Mouse (Mus musculus) testis, postnatal 14 days (tissue): ENCODE results near the gene Chd9.

Source experiments
- DNase-seq: peaks from one replicate; pipeline ENCODE4 v3.0.0; 2021; ENCODE audit warnings: low spot score

Gene Chd9

DNA sequence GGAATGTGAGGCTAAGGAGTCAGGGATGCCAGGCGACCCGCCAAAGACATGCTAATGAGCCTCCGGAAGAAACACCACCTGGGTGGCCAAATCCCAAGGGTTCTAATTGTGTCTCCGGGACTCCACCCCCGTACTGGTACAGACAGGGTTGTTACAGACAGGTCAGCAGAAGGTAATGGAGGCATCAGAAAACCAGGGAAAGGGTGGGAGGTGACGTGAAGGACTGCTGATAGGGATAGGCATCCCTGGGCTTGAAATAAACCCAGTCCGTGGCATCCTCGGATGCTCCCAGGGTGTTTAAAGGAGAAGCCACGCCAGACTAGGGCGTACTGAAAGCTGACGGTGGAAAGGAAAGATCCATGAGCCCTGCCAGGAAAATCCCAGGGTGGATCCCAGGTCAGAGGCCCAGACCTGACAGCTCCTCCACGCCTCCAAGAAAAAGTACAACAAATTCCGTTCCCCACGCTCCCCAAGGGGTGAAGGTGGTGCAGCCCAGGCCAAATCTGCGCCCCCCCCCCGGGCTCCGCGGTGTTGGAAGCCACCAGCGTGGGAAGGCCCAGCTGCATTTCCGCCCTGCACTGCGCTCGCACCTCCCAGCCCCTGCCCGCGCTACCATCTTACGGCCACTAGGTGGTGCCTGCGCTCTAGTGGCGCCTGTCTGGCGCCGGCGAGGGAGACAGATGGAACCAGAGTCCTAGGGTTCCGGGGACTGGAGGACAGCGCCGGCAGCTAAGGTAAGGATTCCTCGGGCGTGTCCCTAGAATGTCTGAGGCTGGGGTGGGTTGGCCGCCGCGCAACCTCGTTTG lies at the start of gene Chd9:
Gene Chd9 (plus strand): TSS at position 172 of the 806 bp plus-strand sequence.
- DNase-seq, result peak; percentile 85

DNA sequence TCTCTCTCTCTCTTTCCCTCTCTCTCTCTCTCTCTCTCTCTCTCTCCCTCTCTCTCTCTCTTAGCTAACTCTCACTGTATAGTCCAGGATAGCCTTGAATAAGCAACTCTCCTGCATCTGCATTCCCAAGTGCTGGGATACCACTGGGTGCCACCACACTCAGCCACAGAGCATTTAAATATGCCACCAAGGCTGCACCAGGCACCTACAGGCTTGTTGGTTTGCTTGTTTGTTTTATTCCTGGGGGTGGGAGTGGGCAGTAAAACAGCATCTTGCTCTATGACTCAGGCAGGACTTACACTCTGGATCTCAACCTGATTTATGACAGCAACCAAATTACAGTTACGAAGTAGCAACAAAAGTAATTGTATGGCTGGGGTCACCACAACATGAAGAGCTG lies 36.5 kb upstream of the Chd9 start:
- DNase-seq, result no peak

DNA sequence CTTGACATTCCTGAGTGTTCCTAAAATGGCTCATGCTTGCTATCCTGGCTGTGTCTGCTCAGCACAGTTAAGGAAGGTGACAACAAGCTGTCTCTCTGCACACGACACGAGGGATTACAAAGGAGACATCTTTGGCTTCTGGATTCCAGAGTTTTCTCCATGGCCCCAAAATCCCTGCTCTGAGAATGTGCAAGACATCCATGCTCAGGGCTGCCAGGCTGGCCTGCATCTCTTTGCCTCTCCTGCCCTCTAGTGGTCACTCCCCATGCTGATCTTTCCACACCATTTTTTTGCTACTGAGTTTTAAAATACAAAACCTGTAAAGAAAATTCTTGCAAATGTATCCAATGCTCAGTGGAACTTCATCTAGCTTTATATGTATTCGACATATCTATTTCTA lies 34.4 kb upstream of the Chd9 start:
- peak; percentile 24 for DNase-seq

DNA sequence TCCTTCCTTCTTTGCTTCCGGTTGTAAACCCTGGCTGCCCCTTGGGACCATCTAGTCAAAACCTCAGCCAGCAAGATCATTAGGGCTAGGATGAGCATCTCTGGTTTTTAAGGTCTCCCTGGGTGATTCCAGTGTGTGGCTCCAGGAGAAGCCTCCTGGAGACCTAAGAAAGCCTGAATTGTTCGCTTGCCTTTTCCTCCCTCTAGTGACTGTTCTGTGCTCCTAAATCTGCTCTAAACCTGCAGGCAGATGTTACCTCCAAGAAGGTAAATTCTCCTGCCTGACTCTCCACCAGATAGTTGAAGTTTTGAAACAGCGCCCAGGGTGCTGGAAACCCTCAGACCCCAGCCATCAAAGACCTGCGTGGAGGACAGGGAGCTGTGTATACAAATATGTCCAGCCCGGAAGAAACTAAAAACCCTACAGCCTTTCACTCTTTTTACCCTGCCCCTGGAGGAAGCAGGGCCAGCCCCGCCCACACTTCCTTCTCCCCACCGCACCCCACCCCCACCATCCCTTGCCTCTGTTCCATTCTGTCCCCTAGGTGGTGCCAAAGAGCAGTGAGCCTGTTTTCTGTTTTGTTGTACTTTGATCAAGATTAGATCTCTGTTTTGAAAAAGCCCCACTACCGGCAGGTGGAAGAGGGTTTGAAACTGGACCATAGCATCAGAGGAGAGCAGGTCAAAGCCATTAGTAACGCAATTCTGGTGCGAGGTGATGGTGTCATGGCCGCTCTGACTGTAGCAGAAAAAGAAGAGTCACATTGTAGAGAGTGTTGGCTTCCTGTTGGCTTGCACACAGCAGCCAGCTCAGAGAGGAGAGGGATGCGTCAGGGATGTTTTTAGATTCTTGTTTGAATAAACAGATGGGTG lies 32.9 kb upstream of the Chd9 start:
- DNase-seq, result peak; percentile 10

DNA sequence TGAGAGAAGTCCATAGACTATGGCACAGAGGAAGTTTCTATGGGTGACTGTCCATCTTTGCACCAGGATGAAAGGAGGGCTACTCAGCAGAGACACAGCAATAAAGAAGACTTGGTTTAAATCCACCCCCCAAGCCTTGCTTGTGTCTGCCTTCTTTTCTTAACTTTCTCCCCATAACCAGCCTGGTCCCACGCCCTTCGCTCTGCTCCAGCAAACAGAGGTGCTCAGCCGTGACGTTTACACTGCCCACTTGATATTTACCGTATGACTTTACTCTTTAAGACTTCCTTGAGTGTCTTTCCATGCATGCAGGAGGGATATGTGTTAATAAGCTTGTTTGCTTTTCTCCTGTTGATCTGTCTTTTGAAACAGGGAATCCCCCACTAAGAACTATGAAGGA lies 28.7 kb upstream of the Chd9 start:
- no peak for DNase-seq

DNA sequence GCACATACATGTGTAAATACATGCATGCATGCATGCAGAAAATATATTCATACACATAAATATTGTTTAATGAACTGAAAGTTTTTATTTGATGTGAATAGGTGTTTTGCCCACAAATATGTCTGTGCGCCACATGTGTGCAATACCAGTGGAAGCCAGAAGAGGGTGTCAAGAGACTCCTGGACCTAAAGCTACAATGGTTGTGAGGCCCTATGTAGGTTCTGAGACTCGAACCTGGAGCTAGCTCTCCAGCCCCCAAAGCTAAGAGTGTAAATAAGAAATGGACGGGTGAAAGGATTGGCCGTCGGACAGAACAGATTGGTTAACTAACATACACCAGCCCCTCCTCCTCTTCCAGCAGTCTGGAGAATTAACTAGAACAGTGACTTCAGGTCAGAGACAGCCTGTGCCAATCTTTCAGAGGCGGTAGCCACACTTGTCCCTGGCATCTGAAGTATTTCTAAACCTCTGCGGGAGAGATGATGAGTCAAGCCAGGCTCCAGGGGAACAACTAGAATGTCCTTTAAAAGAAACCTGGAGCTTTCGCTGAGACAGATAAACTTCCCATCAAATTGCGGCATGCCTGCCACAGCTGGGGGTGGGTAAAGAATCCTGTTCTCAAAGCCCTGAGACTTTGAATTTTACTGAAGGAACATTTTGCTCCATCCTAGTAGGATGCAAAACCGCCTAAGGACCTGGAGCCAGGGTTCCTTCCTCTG lies 14.4 kb upstream of the Chd9 start:
- DNase-seq, result no peak

DNA sequence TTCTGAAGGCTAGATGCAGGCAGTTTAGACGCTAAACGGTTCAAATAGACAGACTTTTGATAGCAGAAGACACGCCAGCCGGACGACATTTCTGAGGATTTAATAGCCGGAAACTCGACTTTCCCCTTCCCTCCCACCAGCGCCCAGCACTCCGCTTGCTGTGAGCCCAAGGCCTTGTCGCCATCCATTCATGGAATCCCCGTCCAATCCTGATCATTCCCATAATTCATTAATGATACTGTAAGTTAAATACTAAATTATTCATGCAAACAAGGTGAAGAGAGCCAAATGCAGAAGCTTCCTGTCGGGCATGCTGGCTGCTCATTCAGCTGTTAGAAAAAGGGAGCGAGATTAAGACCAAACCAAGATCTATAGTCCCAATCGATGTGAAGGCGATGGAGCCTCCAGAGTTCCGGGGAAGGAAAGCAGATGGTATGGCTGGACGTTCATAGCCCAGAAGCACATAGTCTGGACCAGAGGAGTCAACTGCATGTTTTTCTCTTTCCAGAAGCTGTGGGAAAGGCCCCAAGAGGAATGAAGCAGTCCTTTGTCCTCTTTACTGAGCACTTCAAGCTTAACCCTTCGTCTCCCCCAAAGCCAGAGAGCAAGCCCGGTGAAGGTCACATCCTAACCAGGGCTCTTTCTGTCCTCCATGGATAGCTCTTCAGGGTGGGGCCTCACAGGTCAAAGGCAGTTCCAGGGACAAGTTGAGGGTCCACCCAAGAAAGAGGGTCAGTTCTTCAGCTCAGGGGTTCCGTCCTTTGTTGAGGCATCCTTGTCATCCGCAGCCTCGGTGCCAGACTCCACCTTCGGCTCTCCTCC lies 11.9 kb upstream of the Chd9 start:
- no peak for DNase-seq

DNA sequence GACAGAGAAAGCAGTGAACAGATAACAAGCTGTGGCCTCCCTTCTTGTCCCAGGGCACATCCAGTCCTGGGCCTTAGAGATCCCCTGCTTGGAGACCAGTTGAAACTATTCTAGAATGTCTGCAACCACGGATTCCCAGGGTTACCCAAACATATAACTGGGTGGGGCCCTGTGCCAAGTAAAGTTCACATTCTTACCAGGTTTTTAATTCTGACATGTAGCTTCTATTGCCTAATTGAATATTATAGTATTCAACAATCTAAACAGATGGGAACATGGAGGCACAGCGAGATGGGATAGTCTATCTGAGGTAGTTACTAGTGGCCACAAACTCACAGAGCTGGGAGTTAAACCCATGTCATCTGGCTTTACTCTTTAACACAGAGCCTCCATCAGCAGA lies 10.9 kb upstream of the Chd9 start, which contains the start of gene Gm19935:
Gene Gm19935 (minus strand): TSS at position 101 of the 400 bp plus-strand sequence.
- DNase-seq, result no peak

DNA sequence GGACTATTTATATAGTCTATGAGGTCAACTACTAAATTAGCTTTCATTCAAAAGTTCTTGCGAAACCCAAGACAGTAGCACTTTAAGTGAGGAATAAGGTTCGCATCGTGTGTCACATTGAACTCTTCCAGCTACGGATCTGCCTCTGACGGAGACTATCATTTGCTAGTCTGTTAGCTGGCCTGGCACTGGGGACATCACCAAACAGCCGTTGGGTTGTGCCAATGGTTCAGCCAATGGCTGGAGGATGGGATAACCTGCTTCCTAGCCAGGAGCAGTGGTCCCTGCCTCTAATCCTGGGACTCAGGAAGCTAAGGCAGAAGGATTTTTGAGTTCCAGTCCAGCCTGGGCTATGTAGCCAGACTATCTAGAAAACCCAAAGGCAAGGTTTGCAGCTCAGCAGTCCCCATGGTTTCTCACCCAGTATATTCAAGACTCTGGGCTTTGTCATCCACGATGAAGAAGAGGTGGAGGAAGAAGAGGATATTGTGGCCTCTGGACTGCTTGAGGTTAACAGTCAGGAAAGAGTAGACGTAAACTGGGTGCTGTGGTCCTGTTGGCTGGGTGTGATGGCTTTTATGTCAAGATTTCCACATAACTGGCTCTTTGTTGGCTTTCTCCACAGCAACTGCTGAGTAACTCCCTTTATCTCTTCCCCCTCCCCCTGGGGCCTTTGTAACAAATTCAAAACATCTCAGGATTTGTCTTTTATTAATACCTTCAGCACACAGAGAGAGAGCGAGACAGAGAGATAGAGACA lies 8.4 kb upstream of the Chd9 start:
- no peak for DNase-seq

DNA sequence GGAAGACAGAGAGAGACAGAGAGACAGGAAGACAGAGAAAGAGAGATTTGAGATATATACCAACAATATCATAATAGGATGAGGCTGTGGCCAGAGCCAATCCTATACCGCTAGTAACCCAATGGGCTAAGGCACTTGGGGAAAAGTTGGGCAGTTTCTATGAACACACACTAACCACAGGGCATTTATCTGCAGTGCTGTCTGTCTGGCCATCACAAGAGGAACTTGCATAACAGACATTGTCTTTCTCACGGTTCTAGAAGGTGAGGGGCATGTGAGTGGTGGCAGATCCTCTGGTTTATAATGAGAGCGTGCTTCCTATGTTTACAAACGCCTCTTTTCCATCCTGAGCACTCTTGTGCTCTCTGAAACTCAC lies 7.8 kb upstream of the Chd9 start:
- no peak for DNase-seq

DNA sequence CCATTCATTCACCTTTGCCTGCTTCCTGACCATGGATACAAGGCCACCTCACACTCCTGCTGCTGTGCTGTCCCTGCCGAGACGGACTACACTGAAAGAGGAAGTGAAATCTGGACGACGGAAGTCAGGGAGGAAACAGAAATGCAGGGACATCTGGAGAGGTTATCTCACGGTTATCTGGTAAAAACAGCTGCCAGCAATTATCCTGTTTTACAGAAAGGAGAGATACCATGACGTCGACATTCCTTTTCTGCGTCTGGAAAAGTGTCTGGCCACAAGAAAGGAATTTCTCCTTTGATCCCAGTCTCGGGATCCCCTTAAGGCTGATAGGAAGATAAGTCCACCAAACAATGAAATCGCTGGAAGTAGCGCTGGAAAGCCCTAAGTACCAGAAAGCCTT lies 5.7 kb upstream of the Chd9 start:
- DNase-seq, result no peak

DNA sequence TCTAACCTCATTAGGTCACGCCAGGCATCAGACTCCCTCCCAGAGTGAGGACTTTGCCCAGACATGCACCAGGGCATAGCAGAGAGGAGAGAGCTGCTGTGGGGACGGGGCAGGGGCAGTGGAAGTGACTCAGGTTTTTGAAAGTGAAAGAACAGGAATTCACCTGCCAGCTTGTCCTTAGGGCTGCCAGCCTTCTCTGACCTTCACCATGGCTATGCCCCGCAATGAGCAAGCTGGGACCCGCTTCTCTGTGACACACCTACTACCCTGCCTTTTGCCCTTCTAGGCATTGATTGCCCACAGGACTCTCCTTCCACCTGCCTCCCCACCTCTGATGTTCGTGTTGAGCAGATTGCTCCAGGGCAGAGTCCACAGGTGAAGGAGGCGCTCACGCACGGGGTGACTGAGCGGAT lies 2.7 kb upstream of the Chd9 start:
- DNase-seq, result no peak

DNA sequence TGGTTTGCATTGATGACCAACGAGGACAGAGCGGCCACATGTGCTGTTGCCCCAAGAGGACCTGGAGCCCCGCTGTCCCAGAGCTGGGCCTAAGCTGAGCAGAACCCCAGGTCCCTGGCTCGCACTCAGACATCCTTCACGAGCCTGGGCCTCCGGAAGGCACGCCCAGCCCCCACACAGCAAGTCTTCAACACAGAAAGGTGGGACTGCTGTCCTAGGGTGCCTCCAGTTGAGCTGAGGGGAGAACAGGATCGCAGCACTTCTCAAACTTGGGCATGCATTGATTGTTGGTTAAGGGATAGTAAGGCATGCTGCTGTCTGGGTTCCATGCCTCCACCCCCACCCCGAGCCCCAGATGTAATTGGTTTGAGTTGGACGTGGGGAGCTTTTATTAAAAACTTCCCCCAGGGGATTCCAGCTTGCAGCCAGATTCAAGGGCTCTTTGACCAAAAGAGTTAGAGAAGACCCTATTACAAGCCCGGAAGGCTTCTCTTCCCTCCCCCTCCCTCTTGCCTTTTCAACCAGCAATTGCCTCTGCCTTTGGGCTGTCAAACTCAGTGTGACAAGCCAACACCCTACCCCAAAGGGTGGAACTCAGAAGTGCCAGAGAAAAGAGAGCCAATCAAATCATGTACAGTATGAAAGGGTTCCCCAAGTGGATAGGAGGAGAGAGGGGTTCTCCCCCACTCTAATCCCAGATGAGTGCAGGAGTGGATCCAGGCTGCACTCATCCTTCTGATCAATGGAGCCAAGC lies 1.0 kb downstream of the Chd9 start:
- no peak for DNase-seq

DNA sequence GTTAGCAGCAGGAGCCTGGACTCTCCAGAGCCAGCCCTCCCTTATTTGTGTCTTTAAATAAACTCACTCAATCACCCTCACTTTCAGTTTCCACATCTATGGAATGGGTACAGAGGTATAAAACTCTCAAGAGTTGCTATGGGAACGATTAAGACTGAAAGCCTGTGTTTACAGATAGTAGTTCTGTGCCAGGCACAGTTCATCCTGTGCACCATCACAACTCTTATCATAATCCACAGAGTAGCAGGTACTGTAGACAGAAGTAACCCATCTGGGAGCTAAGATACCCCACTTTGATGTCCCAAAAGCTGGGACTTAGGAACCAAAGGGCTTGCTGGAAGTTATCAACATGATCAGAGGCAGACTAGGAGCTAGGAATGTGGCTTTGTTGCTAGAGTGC lies 1.7 kb downstream of the Chd9 start:
- no peak for DNase-seq

DNA sequence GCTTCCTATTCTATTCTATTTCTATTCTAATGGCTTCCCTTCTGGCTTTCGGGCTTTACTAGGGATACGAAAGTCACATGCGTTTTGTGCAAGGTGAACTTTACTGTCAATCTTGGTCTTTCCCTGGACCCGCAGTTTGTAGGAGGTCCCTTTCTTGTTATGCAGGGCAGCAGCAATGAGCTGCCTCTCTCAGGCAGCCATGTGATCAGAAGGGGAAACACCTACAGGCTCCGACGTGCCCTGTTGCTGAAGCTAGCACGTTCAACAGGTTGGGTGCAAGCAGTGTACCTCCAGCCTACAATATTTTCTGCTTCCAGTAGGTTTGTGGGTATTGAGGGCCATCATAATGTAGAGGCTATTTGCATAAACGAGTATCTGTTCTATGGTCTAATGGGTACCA lies 2.8 kb downstream of the Chd9 start:
- no peak for DNase-seq

DNA sequence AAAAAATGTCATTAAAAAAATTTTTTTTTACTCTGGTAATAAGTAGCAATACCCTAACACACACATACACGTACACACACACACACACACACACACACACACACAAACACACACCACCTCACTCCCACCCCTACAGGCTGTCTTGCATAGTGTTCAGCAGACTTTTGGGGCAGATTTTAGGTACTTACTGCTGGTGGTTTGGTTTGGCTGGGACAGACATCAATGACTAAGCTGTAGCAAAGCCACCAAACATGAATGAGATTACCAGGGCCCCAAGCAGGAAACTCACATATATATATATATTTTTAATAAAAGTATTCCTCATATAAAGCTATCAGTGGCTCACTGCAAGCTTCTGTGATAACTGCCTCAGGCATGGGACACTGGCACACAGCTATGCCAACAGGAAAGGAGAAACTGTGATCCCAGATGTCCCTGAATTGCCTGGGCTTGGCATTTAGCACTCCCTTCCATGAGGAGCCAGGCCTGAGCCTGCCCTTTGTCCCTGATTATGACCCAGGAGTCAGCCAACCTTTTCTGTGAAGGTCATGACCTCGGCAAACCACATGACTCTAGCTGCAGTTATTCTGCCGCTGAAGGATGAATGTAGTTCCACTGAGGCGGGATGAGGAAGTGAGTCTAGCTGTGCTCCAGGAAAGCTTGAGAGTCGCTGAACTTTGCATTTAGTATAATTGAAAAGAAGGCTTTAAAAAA lies 4.6 kb downstream of the Chd9 start:
- no peak for DNase-seq

DNA sequence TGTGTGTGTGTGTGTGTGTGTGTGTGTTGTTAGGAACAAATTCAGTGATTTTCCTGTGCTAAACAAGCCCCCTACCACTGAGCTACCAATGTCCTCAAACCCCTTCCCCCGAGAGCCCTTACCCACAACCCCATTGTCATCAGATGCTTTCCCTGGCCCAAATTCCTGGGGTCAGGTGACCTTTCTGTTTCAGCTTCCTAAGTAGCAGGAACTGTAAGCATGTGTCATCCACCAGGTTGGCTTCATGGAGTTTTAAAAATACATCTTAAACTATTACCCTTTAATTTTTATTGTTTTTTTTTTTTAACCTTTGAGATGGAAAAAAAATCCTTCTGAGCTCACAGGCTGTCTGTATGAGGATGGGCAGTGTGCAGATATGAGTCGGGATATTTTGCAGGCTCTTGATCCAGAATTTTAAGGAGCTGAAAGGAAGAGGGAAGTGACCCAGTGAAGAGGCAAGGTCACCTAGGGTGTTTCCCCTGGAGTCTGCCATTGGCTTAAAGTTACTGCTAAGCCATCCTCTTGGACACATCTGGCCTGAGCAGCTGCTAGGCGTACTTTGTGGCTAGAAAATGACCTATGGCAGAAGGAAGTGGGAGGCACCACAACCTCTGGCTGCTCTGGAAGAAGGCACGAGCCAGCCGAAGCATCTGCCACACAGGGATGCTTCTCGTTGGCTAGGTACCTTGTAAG lies 5.6 kb downstream of the Chd9 start:
- no peak for DNase-seq

DNA sequence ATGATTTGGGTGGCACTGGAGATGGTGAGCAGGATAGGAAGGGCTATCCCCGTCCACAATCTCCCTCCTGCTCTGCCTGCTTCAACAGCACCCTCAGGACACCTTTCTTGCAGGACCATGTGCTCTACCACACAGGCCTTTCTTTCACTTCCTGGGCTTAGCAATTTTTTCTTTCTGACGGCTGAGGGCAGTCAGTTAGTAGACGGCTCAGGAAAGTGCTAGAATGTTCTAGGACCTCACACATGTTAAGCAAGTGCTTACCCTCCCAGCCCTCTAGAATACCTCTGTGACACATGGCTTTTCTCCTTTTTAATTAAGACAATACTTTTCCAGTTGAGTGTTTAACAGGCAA lies 6.1 kb downstream of the Chd9 start:
- DNase-seq, result no peak

DNA sequence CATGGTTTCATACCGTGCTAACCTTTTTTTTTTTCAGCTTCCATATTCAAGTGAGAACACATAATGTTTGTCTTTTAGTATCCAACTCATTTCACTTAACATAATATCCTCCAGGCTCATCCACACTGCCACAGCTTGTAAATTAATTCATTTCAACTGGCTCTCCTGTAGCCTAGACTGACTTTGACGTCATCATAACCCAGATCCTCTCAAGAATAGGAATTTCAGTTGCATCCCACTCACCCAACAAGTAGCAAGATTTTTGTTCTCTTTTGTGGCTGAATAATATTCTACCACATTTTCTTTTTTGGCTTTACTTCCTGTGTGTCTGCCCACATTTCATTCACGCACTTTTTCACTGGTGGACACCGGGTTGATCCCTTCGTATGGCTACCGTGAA lies 9.3 kb downstream of the Chd9 start:
- DNase-seq, result no peak
